Mouse (Mus musculus): ENCODE results near the gene Usp44.

- peak; percentile 75 for TF ChIP-seq POLR2A (IDR thresholded peaks at IDR 0.05; ENCODE audit: insufficient read length, low read depth)
- TF ChIP-seq USF1 (IDR thresholded peaks at IDR 0.05; ENCODE audit: low read depth) = no peak
Observed at GRCm38 (mm10) chr10:93889579-93889950, 58.2 kb downstream of the Usp44 start.
